Mouse (Mus musculus): ENCODE results near the gene Dynlt1a.
"Not testable (repeated sequence)": the region's sequence is repeated elsewhere in the genome, so short reads cannot be mapped to it uniquely, and the experiment has no call there.

GRCm38 (mm10) chr17:6286169-6286568 is 31.1 kb downstream of the Dynlt1a start:
- not testable (repeated sequence) for TF ChIP-seq POLR2A (IDR thresholded peaks at IDR 0.05; ENCODE audit: low read depth, low read length); CTCF (IDR thresholded peaks at IDR 0.05; ENCODE audit: borderline replicate concordance, insufficient read depth, low read length)

Measured in embryonic fibroblast, embryonic 13.5 days (primary cell).